Mouse (Mus musculus): ENCODE results near the gene Lcp2. TPM values are rescaled to one million over a fixed set of nuclear protein-coding genes. Genes with fewer than 3 reads are reported as not detected.
A peak's percentile ranks its signal among the peaks of the same experiment; 100 is the strongest.

Lcp2 gene
- total and polyA plus RNA-seq, 3 experiments, result 55.7 to 70.0 (median 66.4) TPM

GRCm38 (mm10) chr11:34012007-34012652, 34.6 kb upstream of the Lcp2 start (continued):
- TF ChIP-seq ZC3H11A (IDR thresholded peaks at IDR 0.05; ENCODE audit: low read depth, low read length) (no peak), MXI1 (IDR thresholded peaks at IDR 0.05; ENCODE audit: low read depth, low read length) (no peak), SIN3A (IDR thresholded peaks at IDR 0.05; ENCODE audit: low read length) (0 out of 2 replicates have a peak, but pooled peaks have one; percentile 55), POLR2A (IDR thresholded peaks at IDR 0.05; ENCODE audit: control insufficient read depth in 1 of 2, insufficient read depth in 1 of 2, low read depth in 1 of 2, low read length in 2 of 2, poor library complexity in 1 of 2) (no peak), ETS1 (IDR thresholded peaks at IDR 0.05; ENCODE audit: low read depth, low read length) (no peak), EP300 (IDR thresholded peaks at IDR 0.05; ENCODE audit: low read depth in 1 of 2, low read length in 2 of 2) (peak; percentile 33 to 53; a peak in 3 of 4 replicates), USF2 (IDR thresholded peaks at IDR 0.05; ENCODE audit: borderline replicate concordance in 1 of 2, insufficient read depth in 1 of 2, low read depth in 1 of 2, low read length in 2 of 2) (no peak), CHD2 (IDR thresholded peaks at IDR 0.05; ENCODE audit: low read length) (no peak), KAT2A (conservative IDR thresholded peaks at IDR 0.05; ENCODE audit: low read depth, low read length) (no peak), MAFK (IDR thresholded peaks at IDR 0.05; ENCODE audit: borderline replicate concordance, low read depth, low read length) (no peak), ELF1 (IDR thresholded peaks at IDR 0.05; ENCODE audit: low read depth, low read length) (no peak), HCFC1 (IDR thresholded peaks at IDR 0.05; ENCODE audit: low read depth, low read length) (peak; percentile 47; the same call in 1 of the 2 replicates), E2F4 (IDR thresholded peaks at IDR 0.05; ENCODE audit: borderline replicate concordance, low read depth, low read length) (no peak), MAZ (IDR thresholded peaks at IDR 0.05; ENCODE audit: low read depth, low read length) (0 out of 2 replicates have a peak, but pooled peaks have one; percentile 39), NRF1 (IDR thresholded peaks at IDR 0.05; ENCODE audit: insufficient read depth, low read depth, low read length, poor library complexity, severe bottlenecking) (no peak), UBTF (IDR thresholded peaks at IDR 0.05; ENCODE audit: borderline replicate concordance, insufficient read depth, low read depth, low read length) (no peak), NELFE (IDR thresholded peaks at IDR 0.05; ENCODE audit: low read depth, low read length) (no peak), JUND (IDR thresholded peaks at IDR 0.05; ENCODE audit: low read depth, low read length) (no peak), MYC (IDR thresholded peaks at IDR 0.05; ENCODE audit: low read depth, low read length) (peak; percentile 41; the same call in 1 of the 2 replicates), RAD21 (IDR thresholded peaks at IDR 0.05; ENCODE audit: low read depth, low read length) (no peak), POLR2AphosphoS2 (IDR thresholded peaks at IDR 0.05; ENCODE audit: low read length) (no peak)

- H3K79me2 ChIP-seq (ENCODE audit: control insufficient read depth, insufficient read depth, low read length, poor library complexity), result no peaks in the 10 kb centered on the region
- H3K4me3 ChIP-seq (ENCODE audit: control insufficient read depth in 1 of 2, insufficient read depth in 1 of 2, low read depth in 2 of 2, low read length in 2 of 2), result no peak overlapping the region
- no peaks in the 10 kb centered on the region for H3K9me3 ChIP-seq (replicated peaks; ENCODE audit: insufficient read depth, low read length)
- no peaks in the 10 kb centered on the region for H3K27me3 ChIP-seq (ENCODE audit: control insufficient read depth in 1 of 2, insufficient read depth in 2 of 2, low read length in 2 of 2)
- H3K4me1 ChIP-seq (ENCODE audit: control insufficient read depth in 1 of 2, insufficient read depth in 2 of 2, low read length in 2 of 2), result peaks cover 4 to 22% of the 10 kb centered on the region in 2 experiments; a peak in 3 of 4 replicates
- H3K27ac ChIP-seq (ENCODE audit: control insufficient read depth, low read depth, low read length), result no peak overlapping the region
- no peak for DNase-seq (ENCODE audit: low read depth, low spot score)
- no peak overlapping the region for H3K9ac ChIP-seq (ENCODE audit: control insufficient read depth, low read depth, low read length, poor library complexity, severe bottlenecking)
- TF ChIP-seq ZNF384 (IDR thresholded peaks at IDR 0.05; ENCODE audit: low read depth, low read length), result no peak
- TF ChIP-seq SIN3A (IDR thresholded peaks at IDR 0.05; ENCODE audit: low read length), result no peak
- no peak for TF ChIP-seq POLR2AphosphoS2 (IDR thresholded peaks at IDR 0.05; ENCODE audit: low read length)
- no peak for TF ChIP-seq CTCF (IDR thresholded peaks at IDR 0.05 in 2 of 3, conservative IDR thresholded peaks at IDR 0.05 in 1 of 3; ENCODE audit: control insufficient read depth in 1 of 3, insufficient read depth in 1 of 3, low read depth in 2 of 3, low read length in 3 of 3, poor library complexity in 1 of 3, severe bottlenecking in 1 of 3)
- TF ChIP-seq NELFE (IDR thresholded peaks at IDR 0.05; ENCODE audit: low read depth, low read length), result no peak
- no peak for TF ChIP-seq BHLHE40 (IDR thresholded peaks at IDR 0.05; ENCODE audit: borderline replicate concordance, low read depth, low read length)
- no peak for TF ChIP-seq E2F4 (IDR thresholded peaks at IDR 0.05; ENCODE audit: borderline replicate concordance, low read depth, low read length)
- no peak for TF ChIP-seq TBP (IDR thresholded peaks at IDR 0.05; ENCODE audit: low read depth, low read length)
- no peak for TF ChIP-seq MYB (IDR thresholded peaks at IDR 0.05; ENCODE audit: low read depth, low read length)
- no peak for TF ChIP-seq MEF2A (IDR thresholded peaks at IDR 0.05; ENCODE audit: extremely low read depth, insufficient replicate concordance, low read depth, low read length, poor library complexity, severe bottlenecking)
- TF ChIP-seq TAL1 (IDR thresholded peaks at IDR 0.05; ENCODE audit: low read length), result no peak
- TF ChIP-seq EP300 (IDR thresholded peaks at IDR 0.05; ENCODE audit: low read depth in 1 of 2, low read length in 2 of 2), result no peak
- peaks cover 0 to 22% of the 10 kb centered on the region in 2 experiments; a peak in 2 of 4 replicates for H3K36me3 ChIP-seq (ENCODE audit: control insufficient read depth in 1 of 2, insufficient read depth in 2 of 2, low read length in 2 of 2)
Measured at GRCm38 (mm10) chr11:34025091-34025490, 21.6 kb upstream of the Lcp2 start.
